Mouse (Mus musculus) limb, embryonic 14.5 days (tissue): ENCODE data around the gene Camk2g. TPM values are rescaled to one million over a fixed set of nuclear protein-coding genes. Genes with fewer than 3 reads are reported as not detected.

Experiments used
- ATAC-seq: fragments of 200-750 bp; cut with Nextera tagmentation; 2 replicates; pipeline ENCODE4 v1.8.0; 2017; ENCODE audit warnings: low read depth, moderate number of reproducible peaks, moderate TSS enrichment; ENCODE audit not compliant: low FRiP score
- DNase-seq: peaks from one replicate; pipeline ENCODE4 v3.0.0-alpha.2; 2015; ENCODE audit warnings: low spot score
- H3K27ac ChIP-seq: fragments of 300-500 bp; sonication (generic); replicated peaks from 2 replicates; pipeline ENCODE4 v1.5.1; 2014; ENCODE audit warnings: low read depth, mild to moderate bottlenecking, low read length, moderate library complexity, mixed read lengths
- H3K27me3 ChIP-seq: fragments of 300-500 bp; sonication (generic); 2 replicates; pipeline ENCODE4 v1.6.1; 2014; ENCODE audit warnings: low read length, mixed read lengths; ENCODE audit not compliant: control insufficient read depth, insufficient read depth
- H3K36me3 ChIP-seq: fragments of 300-500 bp; sonication (generic); 2 replicates; pipeline ENCODE4 v1.6.1; 2014; ENCODE audit warnings: mild to moderate bottlenecking, low read length, moderate library complexity, mixed read lengths; ENCODE audit not compliant: control insufficient read depth, insufficient read depth
- H3K4me1 ChIP-seq: fragments of 300-500 bp; sonication (generic); 2 replicates; pipeline ENCODE4 v1.6.1; 2014; ENCODE audit warnings: antibody characterized with exemption, low read length, mixed read lengths; ENCODE audit not compliant: control insufficient read depth, insufficient read depth
- H3K4me2 ChIP-seq: fragments of 300-500 bp; sonication (generic); replicated peaks from 2 replicates; pipeline ENCODE4 v1.6.1; 2014; ENCODE audit warnings: low read depth, mild to moderate bottlenecking, low read length, moderate library complexity; ENCODE audit not compliant: severe bottlenecking
- H3K4me3 ChIP-seq: fragments of 300-500 bp; sonication (generic); replicated peaks from 2 replicates; pipeline ENCODE4 v1.5.1; 2014; ENCODE audit warnings: low read length
- H3K9ac ChIP-seq: fragments of 300-500 bp; sonication (generic); 2 replicates; pipeline ENCODE4 v1.6.1; 2014; ENCODE audit warnings: mild to moderate bottlenecking, low read depth, low read length, moderate library complexity; ENCODE audit not compliant: severe bottlenecking
- H3K9me3 ChIP-seq: fragments of 300-500 bp; sonication (generic); 2 replicates; pipeline ENCODE4 v1.6.1; 2016; ENCODE audit warnings: low read length; ENCODE audit not compliant: control insufficient read depth
- POLR2A ChIP-seq: fragments of 200-500 bp; IDR thresholded peaks from 2 replicates; pipeline ENCODE4 v1.8.0; 2012; ENCODE audit warnings: inconsistent platforms, mild to moderate bottlenecking, moderate library complexity, borderline replicate concordance; ENCODE audit not compliant: insufficient read depth, insufficient read length; ENCODE audit errors: extremely low read depth
- WGBS: fragments of 180-500 bp; shearing (Covaris S2); extraction: QIAGEN DNeasy Blood & Tissue Kit; methylation state at CpG from one replicate; pipeline ENCODE4 v1.1.7; 2014; 5-methylcytosine and 5-hydroxymethylcytosine counted together
- polyA plus RNA-seq, 2 experiments: library from polyadenylated mRNA; depleted of rRNA in 1 of 2; stranded (reverse) in 1 of 2; unstranded in 1 of 2; fragments of >200 nt; fragmentation: Nextera tagmentation in 1 of 2; extraction: Ambion mirVana in 1 of 2; gene quantifications; 2 replicates each; pipeline versions ENCODE4 v1.2.1 to v1.2.3; 2012 to 2014

Camk2g gene
- polyA plus RNA-seq, 2 experiments = 58.4 to 60.5 TPM

GRCm38 (mm10) chr14:20806116-20806840 is 12.4 kb upstream of the Camk2g start:
- Histone ChIP-seq H3K4me2 (no peak overlapping the region), H3K9me3 (no peaks in the 10 kb centered on the region), H3K27ac (0 out of 2 replicates have a peak overlapping the region, but pooled peaks have one; percentile 13), H3K36me3 (no peaks in the 10 kb centered on the region), H3K4me3 (no peak overlapping the region), H3K9ac (no peak overlapping the region), H3K27me3 (no peaks in the 10 kb centered on the region), H3K4me1 (peaks cover 17% of the 10 kb centered on the region)
- DNase-seq = no peak
- no peak for ATAC-seq
- 84% methylated on average over 14 of the region's 14 CpGs for WGBS
- no peak for TF ChIP-seq POLR2A

GRCm38 (mm10) chr14:20804964-20805672 is 11.2 kb upstream of the Camk2g start:
- H3K4me1 ChIP-seq = peaks cover 17% of the 10 kb centered on the region
- no peak overlapping the region for H3K9ac ChIP-seq
- H3K27me3 ChIP-seq = no peaks in the 10 kb centered on the region
- 36% methylated on average over 9 of the region's 9 CpGs for WGBS
- H3K36me3 ChIP-seq = no peaks in the 10 kb centered on the region
- H3K4me2 ChIP-seq = no peak overlapping the region
- peak overlapping the region; percentile 52 for H3K27ac ChIP-seq
- DNase-seq (peak; percentile 90), ATAC-seq (peak; percentile 79)
- no peaks in the 10 kb centered on the region for H3K9me3 ChIP-seq
- H3K4me3 ChIP-seq = no peak overlapping the region
- TF ChIP-seq POLR2A = no peak

GRCm38 (mm10) chr14:20804481-20804880 is 10.6 kb upstream of the Camk2g start:
- H3K4me2 ChIP-seq = no peak overlapping the region
- 72% methylated on average over 5 of the region's 5 CpGs for WGBS
- H3K9ac ChIP-seq = no peak overlapping the region
- H3K36me3 ChIP-seq = no peaks in the 10 kb centered on the region
- DNase-seq = no peak
- no peak overlapping the region for H3K4me3 ChIP-seq
- H3K27ac ChIP-seq = no peak overlapping the region
- TF ChIP-seq POLR2A = no peak
- no peak for ATAC-seq
- no peaks in the 10 kb centered on the region for H3K9me3 ChIP-seq
- peaks cover 17% of the 10 kb centered on the region for H3K4me1 ChIP-seq
- H3K27me3 ChIP-seq = no peaks in the 10 kb centered on the region

GRCm38 (mm10) chr14:20803606-20803938 is 9.7 kb upstream of the Camk2g start:
- H3K9me3 ChIP-seq = no peaks in the 10 kb centered on the region
- H3K4me1 ChIP-seq = peaks cover 17% of the 10 kb centered on the region
- no peak for TF ChIP-seq POLR2A
- H3K9ac ChIP-seq = no peak overlapping the region
- no peak overlapping the region for H3K4me3 ChIP-seq
- no peak overlapping the region for H3K27ac ChIP-seq
- ATAC-seq = no peak; the same call in 1 of the 2 replicates
- DNase-seq = peak; percentile 87
- 7% methylated on average over 7 of the region's 7 CpGs for WGBS
- no peak overlapping the region for H3K4me2 ChIP-seq
- H3K27me3 ChIP-seq = no peaks in the 10 kb centered on the region
- no peaks in the 10 kb centered on the region for H3K36me3 ChIP-seq

GRCm38 (mm10) chr14:20802926-20803605 is 9.2 kb upstream of the Camk2g start:
- no peaks in the 10 kb centered on the region for H3K27me3 ChIP-seq
- ATAC-seq (no peak), DNase-seq (no peak)
- no peak overlapping the region for H3K4me2 ChIP-seq
- no peaks in the 10 kb centered on the region for H3K9me3 ChIP-seq
- no peak overlapping the region for H3K4me3 ChIP-seq
- 42% methylated on average over 2 of the region's 2 CpGs for WGBS
- no peak for TF ChIP-seq POLR2A
- no peak overlapping the region for H3K27ac ChIP-seq
- H3K36me3 ChIP-seq = no peaks in the 10 kb centered on the region
- H3K9ac ChIP-seq = no peak overlapping the region
- peaks cover 17% of the 10 kb centered on the region for H3K4me1 ChIP-seq
